Mouse (Mus musculus): Measurements from ENCODE around the gene Fbxo11. TPM values are rescaled to one million over a fixed set of nuclear protein-coding genes. Genes with fewer than 3 reads are reported as not detected.

The Fbxo11 gene
- polyA plus RNA-seq (2014; fragmentation: Nextera tagmentation; extraction: Ambion mirVana): 32.2 and 33.6 TPM in 2 replicates

GRCm38 (mm10) chr17:88065031-88065800 is at the start of gene Fbxo11:
TSS of gene Fbxo11 (minus strand) at chr17:88065291.
- Histone ChIP-seq H3K4me3 (ENCODE audit: low read depth, low read length) (peak within 1 kb of the TSS; percentile 96), H3K4me2 (ENCODE audit: low read depth, severe bottlenecking) (peak within 1 kb of the TSS; percentile 76), H3K27me3 (ENCODE audit: control insufficient read depth, insufficient read depth, low read length) (no peaks in the 10 kb centered on the region), H3K4me1 (ENCODE audit: control insufficient read depth, insufficient read depth, low read length) (peaks cover 7% of the 10 kb centered on the region; the same call in 1 of the 2 replicates), H3K9me3 (ENCODE audit: control insufficient read depth, low read length) (no peaks in the 10 kb centered on the region), H3K9ac (ENCODE audit: low read length) (peak within 1 kb of the TSS; percentile 100), H3K27ac (replicated peaks; ENCODE audit: low read depth, low read length) (peak within 1 kb of the TSS; percentile 100), H3K36me3 (ENCODE audit: control insufficient read depth, insufficient read depth, low read length) (no peaks in the 10 kb centered on the region)
- peak; percentile 71 for DNase-seq (ENCODE audit: low spot score)
- WGBS: under 1% methylated on average over 43 of the region's 112 CpGs
- ATAC-seq (ENCODE audit: insufficient number of reproducible peaks, low FRiP score, low TSS enrichment, low read depth): 0 out of 2 replicates have a peak, but pooled peaks have one; percentile 0

DNA sequence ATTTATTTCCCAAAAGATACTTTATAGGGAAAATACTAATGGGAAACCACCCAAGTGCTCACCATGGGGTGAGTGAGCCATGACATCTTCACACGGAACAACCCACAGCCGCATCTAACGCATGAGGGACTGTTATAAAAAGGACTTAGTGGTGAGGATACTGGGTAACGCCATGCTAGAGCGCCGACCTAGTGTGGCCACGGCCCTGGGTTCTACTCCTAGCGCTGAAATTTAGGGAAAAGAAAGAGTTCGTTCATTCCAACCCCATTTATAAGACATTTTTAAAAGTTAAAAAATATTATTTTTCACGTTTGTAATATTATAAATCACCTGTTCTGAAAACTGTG is 48.8 kb upstream of the Fbxo11 start:
- Histone ChIP-seq H3K27me3 (ENCODE audit: control insufficient read depth, insufficient read depth, low read length) (no peaks in the 10 kb centered on the region), H3K36me3 (ENCODE audit: control insufficient read depth, insufficient read depth, low read length) (no peaks in the 10 kb centered on the region), H3K9ac (ENCODE audit: low read length) (no peak overlapping the region), H3K4me2 (ENCODE audit: low read depth, severe bottlenecking) (no peak overlapping the region), H3K4me3 (ENCODE audit: low read depth, low read length) (no peak overlapping the region), H3K27ac (replicated peaks; ENCODE audit: low read depth, low read length) (no peak overlapping the region), H3K4me1 (ENCODE audit: control insufficient read depth, insufficient read depth, low read length) (no peaks in the 10 kb centered on the region), H3K9me3 (ENCODE audit: control insufficient read depth, low read length) (no peaks in the 10 kb centered on the region)
- WGBS: 94% methylated on average over 10 of the region's 10 CpGs
- ATAC-seq (ENCODE audit: insufficient number of reproducible peaks, low FRiP score, low TSS enrichment, low read depth) (no peak), DNase-seq (ENCODE audit: low spot score) (no peak)

DNA sequence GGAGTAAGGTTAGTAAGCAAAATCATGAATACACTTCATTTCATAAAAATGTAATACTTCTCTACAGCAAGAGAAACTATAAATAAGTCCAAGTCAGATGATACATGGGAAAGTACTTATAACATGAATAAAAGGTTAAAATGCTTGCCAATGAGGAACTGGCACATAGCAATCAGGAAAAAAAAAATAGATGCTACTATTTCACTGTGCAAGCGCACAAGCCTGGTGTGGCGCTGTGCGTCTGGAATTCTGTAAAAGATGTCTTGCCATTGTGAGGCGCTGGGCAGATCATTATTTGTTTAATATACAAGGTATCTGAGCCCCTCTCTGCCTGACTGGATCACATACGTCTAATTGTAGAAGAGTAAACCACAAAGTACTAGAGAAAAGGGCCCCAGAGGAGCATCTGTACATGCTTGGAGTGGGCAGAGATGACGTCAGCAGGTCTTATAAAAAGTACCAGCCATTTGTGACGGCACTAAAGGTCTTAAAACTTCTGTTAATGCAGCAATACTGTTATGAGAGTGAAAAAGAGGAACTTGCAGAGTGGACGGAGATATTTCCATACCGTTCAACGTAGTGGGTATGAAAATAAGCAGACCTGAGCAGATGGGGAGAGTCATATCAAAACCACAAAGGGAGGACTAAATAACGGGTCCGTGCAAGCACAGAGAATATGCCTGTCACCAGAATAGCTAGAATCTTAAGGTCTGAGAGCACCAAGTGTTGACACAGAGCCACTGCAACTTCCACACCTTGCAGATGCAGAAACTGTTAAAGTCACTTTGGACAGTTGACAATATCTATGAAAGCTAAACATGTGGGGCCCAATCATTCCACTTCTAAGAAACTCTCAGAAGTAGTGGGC is 48.2 kb upstream of the Fbxo11 start:
- H3K36me3 ChIP-seq (ENCODE audit: control insufficient read depth, insufficient read depth, low read length): no peaks in the 10 kb centered on the region
- H3K4me1 ChIP-seq (ENCODE audit: control insufficient read depth, insufficient read depth, low read length): no peaks in the 10 kb centered on the region
- DNase-seq (ENCODE audit: low spot score) (no peak), ATAC-seq (ENCODE audit: insufficient number of reproducible peaks, low FRiP score, low TSS enrichment, low read depth) (no peak)
- H3K4me2 ChIP-seq (ENCODE audit: low read depth, severe bottlenecking): no peak overlapping the region
- no peak overlapping the region for H3K9ac ChIP-seq (ENCODE audit: low read length)
- no peak overlapping the region for H3K27ac ChIP-seq (replicated peaks; ENCODE audit: low read depth, low read length)
- no peaks in the 10 kb centered on the region for H3K9me3 ChIP-seq (ENCODE audit: control insufficient read depth, low read length)
- no peak overlapping the region for H3K4me3 ChIP-seq (ENCODE audit: low read depth, low read length)
- no peaks in the 10 kb centered on the region for H3K27me3 ChIP-seq (ENCODE audit: control insufficient read depth, insufficient read depth, low read length)
- WGBS: 83% methylated on average over 12 of the region's 12 CpGs

DNA sequence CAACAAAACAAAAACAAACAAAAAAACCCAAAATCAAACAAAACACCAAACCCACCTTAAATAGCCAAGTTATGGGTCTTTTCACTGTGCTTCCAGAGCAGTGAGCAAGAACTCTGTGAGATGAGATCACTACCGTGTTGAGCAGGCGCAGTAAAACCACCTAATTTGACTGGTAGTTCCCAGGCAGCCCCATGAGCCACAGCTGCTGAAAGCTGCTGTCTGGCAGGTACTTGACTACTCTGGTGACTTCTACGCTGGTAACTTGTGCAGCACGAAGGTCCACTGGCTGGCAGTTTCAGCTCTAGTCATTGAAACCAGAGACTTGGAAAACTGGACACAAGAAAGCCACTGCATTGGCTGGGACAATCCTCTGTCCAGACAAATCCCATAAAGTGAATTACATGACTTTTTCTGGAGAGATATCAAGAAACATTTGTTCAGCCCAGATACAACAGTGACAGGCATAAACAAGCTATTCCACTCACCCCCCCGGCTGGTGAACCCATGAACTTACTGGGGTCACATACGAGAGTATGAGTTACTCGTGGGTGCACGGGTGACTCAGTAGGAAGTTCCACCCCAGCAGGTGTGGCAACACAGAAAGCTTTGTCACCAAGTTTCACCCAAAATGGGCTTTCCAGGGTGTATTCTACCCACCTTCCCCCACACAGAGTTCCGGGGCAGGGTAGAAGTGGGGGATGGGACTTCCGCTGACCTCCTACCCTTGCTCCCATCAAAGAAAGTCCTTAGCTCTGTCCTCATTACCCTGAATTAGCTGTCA is 47.0 kb upstream of the Fbxo11 start:
- DNase-seq (ENCODE audit: low spot score) (no peak), ATAC-seq (ENCODE audit: insufficient number of reproducible peaks, low FRiP score, low TSS enrichment, low read depth) (no peak)
- Histone ChIP-seq H3K4me2 (ENCODE audit: low read depth, severe bottlenecking) (no peak overlapping the region), H3K9ac (ENCODE audit: low read length) (no peak overlapping the region), H3K36me3 (ENCODE audit: control insufficient read depth, insufficient read depth, low read length) (no peaks in the 10 kb centered on the region), H3K4me3 (ENCODE audit: low read depth, low read length) (no peak overlapping the region), H3K27ac (replicated peaks; ENCODE audit: low read depth, low read length) (no peak overlapping the region), H3K4me1 (ENCODE audit: control insufficient read depth, insufficient read depth, low read length) (no peaks in the 10 kb centered on the region), H3K27me3 (ENCODE audit: control insufficient read depth, insufficient read depth, low read length) (no peaks in the 10 kb centered on the region), H3K9me3 (ENCODE audit: control insufficient read depth, low read length) (no peaks in the 10 kb centered on the region)
- WGBS: 68% methylated on average over 10 of the region's 10 CpGs

DNA sequence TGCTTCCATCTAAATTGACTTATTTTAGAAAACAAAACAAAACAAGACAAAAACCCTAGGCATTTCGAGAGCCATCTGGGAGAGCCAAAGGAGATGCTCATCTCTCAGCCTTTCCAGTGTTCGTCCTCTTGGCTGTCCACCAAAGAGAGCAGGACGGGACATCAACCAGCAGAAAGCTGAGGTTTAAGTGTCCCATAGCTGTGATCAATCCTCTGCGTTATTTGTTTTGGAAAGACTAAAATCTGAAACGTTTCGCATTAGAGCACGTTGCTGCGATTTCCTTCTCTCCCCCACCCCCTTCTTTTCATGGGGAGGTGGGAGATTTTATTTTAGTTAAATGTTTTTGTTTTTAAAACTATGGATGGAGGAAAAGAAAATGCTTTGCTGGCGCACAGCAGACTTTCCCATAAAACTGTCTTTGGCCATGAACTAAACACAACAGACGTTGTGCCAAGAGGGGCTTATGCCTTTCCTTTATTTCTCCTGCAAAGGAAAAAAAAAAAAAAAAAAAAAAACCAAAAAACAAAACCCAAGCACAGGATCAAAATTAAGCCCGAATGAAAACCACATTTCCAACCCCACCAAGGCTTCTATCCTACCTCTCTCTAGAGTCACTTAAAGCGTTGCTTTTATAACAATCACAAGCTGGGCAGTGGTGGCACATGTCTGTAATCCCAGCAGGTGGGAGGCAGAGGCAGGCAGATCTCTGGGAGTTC is 46.1 kb upstream of the Fbxo11 start:
- whole genome bisulfite sequencing: 80% methylated on average over 12 of the region's 12 CpGs
- Histone ChIP-seq H3K36me3 (ENCODE audit: control insufficient read depth, insufficient read depth, low read length) (no peaks in the 10 kb centered on the region), H3K9ac (ENCODE audit: low read length) (no peak overlapping the region), H3K4me2 (ENCODE audit: low read depth, severe bottlenecking) (no peak overlapping the region), H3K9me3 (ENCODE audit: control insufficient read depth, low read length) (no peaks in the 10 kb centered on the region), H3K4me1 (ENCODE audit: control insufficient read depth, insufficient read depth, low read length) (no peaks in the 10 kb centered on the region), H3K27ac (replicated peaks; ENCODE audit: low read depth, low read length) (no peak overlapping the region), H3K27me3 (ENCODE audit: control insufficient read depth, insufficient read depth, low read length) (no peaks in the 10 kb centered on the region), H3K4me3 (ENCODE audit: low read depth, low read length) (no peak overlapping the region)
- no peak for DNase-seq (ENCODE audit: low spot score)
- no peak for ATAC-seq (ENCODE audit: insufficient number of reproducible peaks, low FRiP score, low TSS enrichment, low read depth)

- Histone ChIP-seq H3K36me3 (ENCODE audit: control insufficient read depth, insufficient read depth, low read length) (no peaks in the 10 kb centered on the region), H3K27me3 (ENCODE audit: control insufficient read depth, insufficient read depth, low read length) (no peaks in the 10 kb centered on the region), H3K9me3 (ENCODE audit: control insufficient read depth, low read length) (no peaks in the 10 kb centered on the region), H3K27ac (replicated peaks; ENCODE audit: low read depth, low read length) (no peak overlapping the region), H3K4me1 (ENCODE audit: control insufficient read depth, insufficient read depth, low read length) (no peaks in the 10 kb centered on the region), H3K4me2 (ENCODE audit: low read depth, severe bottlenecking) (no peak overlapping the region), H3K4me3 (ENCODE audit: low read depth, low read length) (no peak overlapping the region), H3K9ac (ENCODE audit: low read length) (no peak overlapping the region)
- 80% methylated on average over 4 of the region's 4 CpGs for WGBS
- DNase-seq (ENCODE audit: low spot score) (no peak), ATAC-seq (ENCODE audit: insufficient number of reproducible peaks, low FRiP score, low TSS enrichment, low read depth) (0 out of 2 replicates have a peak, but pooled peaks have one; percentile 6)
Observed at GRCm38 (mm10) chr17:88107708-88108107, 42.6 kb upstream of the Fbxo11 start.

DNA sequence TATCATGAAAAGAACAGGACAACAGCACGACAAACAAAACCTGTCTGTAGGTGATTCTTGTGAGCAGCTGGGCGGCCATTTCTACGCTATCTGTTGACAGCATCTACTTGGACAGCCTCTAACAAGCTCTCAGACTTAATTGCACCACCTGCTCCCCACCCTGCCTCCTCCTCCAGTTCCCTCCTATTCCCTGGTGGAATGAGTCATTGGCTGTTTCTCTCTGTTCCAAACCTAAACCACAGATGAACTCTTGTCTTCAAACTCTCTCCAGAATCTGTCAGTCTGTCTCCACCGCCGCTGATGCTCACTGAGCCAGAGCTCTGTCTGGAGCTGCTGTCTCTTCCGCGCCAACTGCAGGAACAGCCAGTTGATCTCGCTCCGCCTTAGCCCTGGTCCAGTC is 41.3 kb upstream of the Fbxo11 start:
- Histone ChIP-seq H3K36me3 (ENCODE audit: control insufficient read depth, insufficient read depth, low read length) (no peaks in the 10 kb centered on the region), H3K4me1 (ENCODE audit: control insufficient read depth, insufficient read depth, low read length) (no peaks in the 10 kb centered on the region), H3K9ac (ENCODE audit: low read length) (no peak overlapping the region), H3K4me3 (ENCODE audit: low read depth, low read length) (no peak overlapping the region), H3K4me2 (ENCODE audit: low read depth, severe bottlenecking) (no peak overlapping the region), H3K27ac (replicated peaks; ENCODE audit: low read depth, low read length) (no peak overlapping the region), H3K27me3 (ENCODE audit: control insufficient read depth, insufficient read depth, low read length) (no peaks in the 10 kb centered on the region), H3K9me3 (ENCODE audit: control insufficient read depth, low read length) (no peaks in the 10 kb centered on the region)
- ATAC-seq (ENCODE audit: insufficient number of reproducible peaks, low FRiP score, low TSS enrichment, low read depth) (no peak), DNase-seq (ENCODE audit: low spot score) (no peak)
- WGBS: 91% methylated on average over 9 of the region's 9 CpGs

Measured in limb, embryonic 11.5 days (tissue).